Mouse (Mus musculus) forebrain, embryonic 14.5 days (tissue): ENCODE measurements around the gene Cdkl1. TPM values are rescaled to one million over a fixed set of nuclear protein-coding genes. Genes with fewer than 3 reads are reported as not detected.

Experiments
- ATAC-seq: fragments of 200-750 bp; cut with Nextera tagmentation; 2 replicates; pipeline ENCODE4 v1.8.0; 2017; ENCODE audit warnings: mild to moderate bottlenecking, moderate library complexity
- DNase-seq: peaks from one replicate; pipeline ENCODE4 v3.0.0-alpha.2; 2015; ENCODE audit warnings: low spot score
- H3K27ac ChIP-seq: fragments of 300-500 bp; sonication (generic); 2 replicates; pipeline ENCODE4 v1.5.1; 2014; ENCODE audit warnings: low read depth, mild to moderate bottlenecking, control low read depth, low read length, moderate library complexity
- H3K27me3 ChIP-seq: fragments of 300-500 bp; sonication (generic); replicated peaks from 2 replicates; pipeline ENCODE4 v1.6.1; 2014; ENCODE audit warnings: low read length, control low read depth, mixed read lengths; ENCODE audit not compliant: control insufficient read depth, insufficient read depth
- H3K36me3 ChIP-seq: fragments of 300-500 bp; sonication (generic); 2 replicates; pipeline ENCODE4 v1.6.1; 2014; ENCODE audit warnings: low read length, control low read depth; ENCODE audit not compliant: control insufficient read depth, insufficient read depth
- H3K4me1 ChIP-seq: fragments of 300-500 bp; sonication (generic); 2 replicates; pipeline ENCODE4 v1.6.1; 2014; ENCODE audit warnings: antibody characterized with exemption, low read length, control low read depth; ENCODE audit not compliant: control insufficient read depth, insufficient read depth
- H3K4me2 ChIP-seq: fragments of 300-500 bp; sonication (generic); 2 replicates; pipeline ENCODE4 v1.6.1; 2014; ENCODE audit warnings: mild to moderate bottlenecking, control low read depth, low read length
- H3K4me3 ChIP-seq: fragments of 300-500 bp; sonication (generic); 2 replicates; pipeline ENCODE4 v1.5.1; 2014; ENCODE audit warnings: low read depth, low read length, control low read depth
- H3K9ac ChIP-seq: fragments of 300-500 bp; sonication (generic); 2 replicates; pipeline ENCODE4 v1.6.1; 2014; ENCODE audit warnings: mild to moderate bottlenecking, low read length, control low read depth, moderate library complexity
- H3K9me3 ChIP-seq: fragments of 300-500 bp; sonication (generic); replicated peaks from 2 replicates; pipeline ENCODE4 v1.6.1; 2016; ENCODE audit warnings: low read length, control low read depth, mixed read lengths; ENCODE audit not compliant: control insufficient read depth
- WGBS: fragments of 180-500 bp; shearing (Covaris S2); extraction: QIAGEN DNeasy Blood & Tissue Kit; methylation state at CpG from one replicate; pipeline ENCODE4 v1.1.7; 2014; 5-methylcytosine and 5-hydroxymethylcytosine counted together
- polyA plus RNA-seq: library from polyadenylated mRNA; unstranded; fragments of >200 nt; fragmentation: Nextera tagmentation; extraction: Ambion mirVana; gene quantifications from 2 replicates; pipeline ENCODE4 v1.2.1, GENCODE M21; 2014

The Cdkl1 gene
- 4.1 and 4.5 TPM in 2 replicates for polyA plus RNA-seq

DNA sequence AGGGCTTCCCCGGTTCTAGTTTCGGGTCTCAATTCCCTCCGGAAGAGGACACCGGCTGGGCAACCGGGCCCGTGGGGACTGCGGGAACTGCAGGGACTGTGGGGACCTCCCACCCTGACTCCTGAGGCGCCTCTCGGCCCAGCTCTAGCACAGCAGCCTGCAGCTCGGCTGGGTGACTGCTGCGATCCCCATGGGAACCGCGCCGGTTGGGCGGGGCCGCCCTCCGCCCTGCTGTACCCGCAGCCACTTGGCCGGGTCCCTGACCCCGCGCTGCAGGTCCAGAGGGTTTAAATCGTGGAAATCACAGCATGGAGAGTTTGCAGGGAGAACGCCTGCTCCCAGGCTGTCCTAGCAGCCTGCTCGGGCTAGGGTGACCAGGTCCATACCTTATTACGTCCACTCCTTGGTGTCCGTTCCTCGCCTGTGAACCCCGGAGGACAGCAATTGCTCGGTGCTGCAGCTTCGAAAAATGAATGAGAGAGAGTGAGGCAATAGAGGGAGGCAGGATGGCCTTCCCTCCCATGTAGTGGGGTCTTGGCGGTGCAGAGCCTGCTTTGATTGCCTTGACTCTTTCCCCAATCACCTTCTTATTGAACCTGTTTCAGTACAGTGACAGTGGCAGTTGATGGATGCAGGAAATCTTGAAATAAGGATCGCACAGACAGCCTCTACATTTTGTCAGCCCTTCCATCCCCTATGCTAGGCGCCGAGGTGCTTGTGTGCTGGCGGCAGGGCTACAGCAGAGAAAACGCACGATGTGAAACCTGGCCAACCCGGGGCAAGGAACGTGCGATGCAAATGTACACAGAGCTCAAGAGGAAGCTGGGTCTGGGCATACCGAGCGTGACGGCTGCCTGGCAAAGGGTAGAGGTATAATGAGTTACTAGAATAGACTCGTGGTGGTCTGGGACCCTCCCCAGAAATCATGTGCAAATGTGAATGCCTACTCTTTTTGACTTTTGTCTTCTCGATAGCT is at the start of gene Cdkl1:
Cdkl1 (minus strand) TSS at position 738 of the 976 bp plus-strand sequence.
- peak; percentile 63 for DNase-seq
- Histone ChIP-seq H3K4me1 (0 out of 2 replicates have a peak, but pooled peaks cover 6% of the 10 kb centered on the region), H3K4me3 (peak within 1 kb of the TSS; percentile 47), H3K4me2 (peak within 1 kb of the TSS; percentile 98), H3K9ac (peak within 1 kb of the TSS; percentile 66), H3K9me3 (no peaks in the 10 kb centered on the region), H3K36me3 (no peaks in the 10 kb centered on the region), H3K27ac (no peak within 1 kb of the TSS), H3K27me3 (no peaks in the 10 kb centered on the region)
- WGBS: 2% methylated on average over 45 of the region's 45 CpGs
- peak; percentile 95 for ATAC-seq

DNA sequence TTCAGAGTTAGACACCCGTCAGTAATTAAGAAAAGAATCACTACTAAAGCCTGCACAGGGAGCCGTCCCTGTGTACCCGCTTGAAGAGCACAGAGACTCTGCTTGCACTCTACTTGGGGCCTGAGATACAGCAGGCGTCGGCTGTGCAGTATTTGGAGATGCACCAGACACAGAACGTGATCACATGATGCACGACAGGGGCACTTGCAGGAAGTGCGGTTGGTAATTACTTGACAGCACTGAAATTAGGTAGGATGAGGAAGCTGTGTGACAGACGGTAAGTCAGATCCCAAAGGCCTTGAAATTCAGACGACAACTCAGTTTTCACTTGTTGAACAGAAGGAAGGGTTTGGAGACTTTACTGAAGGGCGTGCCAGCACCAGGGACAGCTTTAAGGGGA is 47.3 kb upstream of the Cdkl1 start:
- Histone ChIP-seq H3K27ac (no peak overlapping the region), H3K9me3 (no peaks in the 10 kb centered on the region), H3K36me3 (peaks cover 52% of the 10 kb centered on the region), H3K27me3 (no peaks in the 10 kb centered on the region), H3K9ac (no peak overlapping the region), H3K4me1 (no peaks in the 10 kb centered on the region), H3K4me2 (no peak overlapping the region), H3K4me3 (no peak overlapping the region)
- ATAC-seq (no peak), DNase-seq (no peak)
- 83% methylated on average over 11 of the region's 11 CpGs for WGBS

DNA sequence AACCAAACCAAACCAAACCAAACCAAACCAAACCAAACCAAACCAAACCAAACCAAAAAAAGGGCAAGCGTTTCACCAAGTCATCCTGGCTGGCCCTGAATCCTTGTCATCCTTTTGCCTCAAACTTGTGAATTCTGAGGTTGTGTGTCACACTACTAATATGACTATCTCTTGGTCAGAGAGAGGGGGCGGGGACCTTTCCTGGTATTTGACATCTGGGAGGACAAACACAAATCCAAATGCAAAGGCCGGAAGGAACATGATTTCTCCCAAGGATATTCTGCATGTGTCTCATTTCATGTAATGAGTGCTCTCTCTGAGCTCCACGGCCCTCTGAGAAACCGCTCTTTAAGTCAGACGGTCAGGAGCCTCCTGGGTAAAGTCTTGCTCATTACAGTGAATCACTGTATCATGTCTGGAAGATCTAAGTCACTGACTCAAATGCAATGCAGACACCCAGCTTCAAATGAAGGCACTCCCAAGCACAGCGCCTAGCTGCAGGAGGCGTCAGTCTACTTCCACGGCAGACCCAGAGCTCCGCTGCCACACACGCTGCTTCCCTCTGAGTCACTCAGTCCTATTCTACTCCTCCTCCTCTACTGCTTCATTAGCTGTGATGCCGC is 43.0 kb upstream of the Cdkl1 start:
- DNase-seq (no peak), ATAC-seq (no peak)
- H3K4me3 ChIP-seq: no peak overlapping the region
- H3K9me3 ChIP-seq: no peaks in the 10 kb centered on the region
- no peaks in the 10 kb centered on the region for H3K27me3 ChIP-seq
- H3K36me3 ChIP-seq: peaks cover 38% of the 10 kb centered on the region
- 87% methylated on average over 12 of the region's 12 CpGs for WGBS
- H3K9ac ChIP-seq: no peak overlapping the region
- H3K27ac ChIP-seq: no peak overlapping the region
- no peak overlapping the region for H3K4me2 ChIP-seq
- H3K4me1 ChIP-seq: no peaks in the 10 kb centered on the region

DNA sequence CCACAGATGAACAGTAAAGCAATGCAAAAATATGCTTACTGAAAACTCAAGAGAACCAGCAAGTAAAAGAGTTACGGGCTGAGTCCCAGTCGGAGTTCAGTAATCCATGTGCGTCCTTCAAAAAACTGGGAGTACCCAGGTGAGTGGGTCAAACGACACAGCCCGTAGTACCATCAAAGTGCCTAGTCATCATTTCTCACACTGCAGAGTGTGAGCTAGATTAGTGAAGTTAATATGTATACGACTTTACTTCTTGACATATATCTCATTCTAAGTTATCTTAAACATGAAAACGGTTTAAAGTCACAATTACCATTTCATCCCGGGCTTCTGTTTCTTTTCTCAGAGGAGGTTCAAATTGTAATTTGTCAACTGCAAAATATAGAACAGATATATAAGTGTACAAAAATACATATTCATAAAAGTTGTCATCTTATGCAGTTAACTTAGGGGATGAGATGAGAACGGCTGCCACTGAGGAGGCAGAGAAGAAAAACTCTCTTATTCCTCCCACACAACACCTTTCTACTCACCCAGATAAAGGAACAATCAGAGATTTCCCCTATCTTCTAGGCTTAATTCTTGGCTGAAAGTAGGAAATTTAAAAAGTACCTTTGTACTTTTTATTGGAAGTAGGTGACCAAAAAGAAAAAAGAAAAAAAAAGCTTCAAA is 40.3 kb upstream of the Cdkl1 start:
- Histone ChIP-seq H3K36me3 (peaks cover 44% of the 10 kb centered on the region), H3K9me3 (no peaks in the 10 kb centered on the region), H3K4me2 (no peak overlapping the region), H3K27ac (no peak overlapping the region), H3K27me3 (no peaks in the 10 kb centered on the region), H3K4me3 (no peak overlapping the region), H3K9ac (no peak overlapping the region), H3K4me1 (no peaks in the 10 kb centered on the region)
- WGBS: 95% methylated on average over 9 of the region's 9 CpGs
- DNase-seq: no peak
- no peak for ATAC-seq

DNA sequence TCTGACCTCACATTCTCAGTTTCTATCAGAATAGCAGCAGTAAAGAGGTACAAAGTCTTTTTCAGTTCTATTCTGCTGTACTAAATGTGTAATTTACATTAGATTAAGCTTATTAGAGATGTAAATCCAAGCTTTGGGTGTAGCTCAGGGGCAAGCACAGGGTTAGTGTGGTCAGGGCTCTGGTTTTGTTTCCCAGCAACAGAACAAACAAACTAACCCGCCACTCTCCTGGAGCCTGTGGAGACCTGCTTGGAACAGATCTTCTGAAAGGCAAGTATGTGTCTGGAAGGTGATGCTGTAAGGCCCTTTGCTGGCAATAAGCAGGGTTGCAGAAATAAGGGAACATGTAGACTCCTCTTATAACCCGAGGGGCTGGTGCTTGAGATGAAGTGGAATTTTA is 37.1 kb upstream of the Cdkl1 start:
- H3K4me3 ChIP-seq: no peak overlapping the region
- WGBS: 62% methylated on average over 2 of the region's 2 CpGs
- DNase-seq (no peak), ATAC-seq (no peak)
- H3K36me3 ChIP-seq: peaks cover 47% of the 10 kb centered on the region
- H3K9me3 ChIP-seq: no peaks in the 10 kb centered on the region
- no peaks in the 10 kb centered on the region for H3K27me3 ChIP-seq
- H3K9ac ChIP-seq: no peak overlapping the region
- H3K4me2 ChIP-seq: no peak overlapping the region
- no peak overlapping the region for H3K27ac ChIP-seq
- no peaks in the 10 kb centered on the region for H3K4me1 ChIP-seq

DNA sequence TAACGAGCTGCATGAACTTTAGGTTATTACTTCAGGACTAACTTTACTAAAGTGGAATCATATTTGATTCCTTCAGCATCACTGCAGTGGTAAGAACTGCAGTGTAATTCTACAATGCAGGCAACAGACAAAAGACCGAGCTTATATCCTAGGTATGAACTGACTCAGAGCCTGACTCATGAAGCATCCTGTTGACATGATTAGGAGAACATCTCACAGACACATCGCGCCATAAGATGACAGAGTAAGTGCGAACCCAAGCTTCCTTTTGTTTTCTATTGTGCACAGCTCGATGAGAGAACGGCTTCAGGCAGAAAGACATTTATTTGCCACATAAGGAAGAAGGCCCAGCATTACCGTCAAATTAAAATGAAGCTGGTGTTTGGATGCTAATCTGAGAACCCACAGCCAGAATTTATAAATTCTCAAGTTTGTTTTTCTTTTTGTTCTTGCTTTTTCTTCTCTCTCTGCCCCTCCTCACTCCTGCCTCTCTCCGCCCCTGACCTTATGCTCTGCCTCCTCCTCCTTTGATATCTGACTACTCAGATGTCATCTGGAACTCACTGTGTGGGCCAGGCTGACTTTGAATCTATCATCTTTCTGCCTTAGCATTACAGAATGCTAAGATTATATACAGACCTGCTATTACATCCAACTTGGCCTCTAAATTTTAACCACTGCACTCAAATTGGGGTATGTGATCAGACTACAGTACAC is 34.0 kb upstream of the Cdkl1 start:
- H3K4me2 ChIP-seq: no peak overlapping the region
- no peaks in the 10 kb centered on the region for H3K9me3 ChIP-seq
- no peak overlapping the region for H3K27ac ChIP-seq
- no peaks in the 10 kb centered on the region for H3K4me1 ChIP-seq
- no peaks in the 10 kb centered on the region for H3K27me3 ChIP-seq
- no peak for ATAC-seq
- WGBS: 88% methylated on average over 9 of the region's 9 CpGs
- peaks cover 64% of the 10 kb centered on the region for H3K36me3 ChIP-seq
- no peak overlapping the region for H3K4me3 ChIP-seq
- H3K9ac ChIP-seq: no peak overlapping the region
- DNase-seq: no peak

DNA sequence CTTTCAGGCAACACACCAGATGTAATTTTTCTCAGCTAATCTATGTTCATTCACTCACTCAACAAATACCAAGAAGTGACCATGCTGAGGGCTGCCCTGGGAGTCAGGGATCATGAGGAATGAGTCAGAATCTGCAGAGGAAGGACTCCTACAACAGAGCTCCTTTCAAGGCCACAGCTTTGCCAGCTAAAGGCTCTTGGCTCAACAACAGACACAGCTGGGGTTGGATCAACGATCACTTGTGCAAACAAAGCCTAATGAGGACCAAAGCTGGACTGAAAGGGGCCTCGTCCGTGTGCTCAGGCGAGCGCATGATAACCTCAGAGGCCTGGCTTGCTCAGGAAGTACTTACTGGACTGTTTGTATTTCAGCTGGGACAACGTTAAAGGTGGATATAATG is 23.2 kb upstream of the Cdkl1 start:
- Histone ChIP-seq H3K27me3 (no peaks in the 10 kb centered on the region), H3K9ac (no peak overlapping the region), H3K4me2 (no peak overlapping the region), H3K4me1 (peaks cover 8% of the 10 kb centered on the region; the same call in 1 of the 2 replicates), H3K4me3 (no peak overlapping the region), H3K27ac (no peak overlapping the region), H3K36me3 (peaks cover 66% of the 10 kb centered on the region), H3K9me3 (no peaks in the 10 kb centered on the region)
- ATAC-seq (0 out of 2 replicates have a peak, but pooled peaks have one; percentile 46), DNase-seq (peak; percentile 48)
- WGBS: 9% methylated on average over 6 of the region's 6 CpGs

DNA sequence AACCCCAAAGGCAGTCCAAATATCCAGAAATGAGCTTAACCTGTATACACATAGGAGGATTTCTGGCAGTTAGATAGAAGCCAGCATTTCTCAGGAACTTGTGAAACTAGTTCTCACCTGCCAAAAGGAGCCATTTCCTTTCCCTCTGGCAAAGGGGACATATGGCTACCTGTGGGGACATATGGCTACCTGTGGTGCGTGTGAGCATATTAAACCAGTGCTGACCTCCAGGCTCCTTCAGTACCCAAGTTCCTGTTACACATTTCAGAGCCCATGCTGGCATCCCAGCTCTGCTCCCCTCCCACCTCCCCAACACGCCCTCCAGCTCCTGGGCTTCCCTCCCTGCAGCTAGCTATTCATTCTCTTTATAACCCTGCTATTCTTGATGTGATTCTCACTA is 22.5 kb upstream of the Cdkl1 start:
- H3K36me3 ChIP-seq: peaks cover 69% of the 10 kb centered on the region
- H3K27ac ChIP-seq: no peak overlapping the region
- peaks cover 8% of the 10 kb centered on the region; the same call in 1 of the 2 replicates for H3K4me1 ChIP-seq
- no peak overlapping the region for H3K4me2 ChIP-seq
- no peaks in the 10 kb centered on the region for H3K9me3 ChIP-seq
- H3K4me3 ChIP-seq: no peak overlapping the region
- no peak for DNase-seq
- no peak overlapping the region for H3K9ac ChIP-seq
- H3K27me3 ChIP-seq: no peaks in the 10 kb centered on the region
- WGBS: 57% methylated on average over 2 of the region's 2 CpGs
- no peak for ATAC-seq
